26 mouse cellular contexts compared by ENCODE assay signal in genomic region chr17:56420022-56420421, GRCm38 (mm10).
"Had no signal": no experiment of that assay in that cellular context is flagged by ENCODE, and none has a peak within 500 bp of the region (broad histone marks: within the 10 kb centered on the region; RNA-seq: fewer than 3 reads in every experiment).

No protein-coding gene starts in this region.

- H3K27me3 ChIP-seq: heart, embryonic 13.5 days; heart, embryonic 15.5 days; hindbrain, embryonic 13.5 days; hindbrain, embryonic 15.5 days; kidney, embryonic 15.5 days; limb, embryonic 13.5 days; limb, embryonic 15.5 days had no signal

- ATAC-seq: hindbrain, postnatal 0 days; intestine, embryonic 16.5 days; liver, embryonic 12.5 days had no signal

- H3K9me3 ChIP-seq: heart, embryonic 13.5 days; heart, embryonic 15.5 days; hindbrain, embryonic 13.5 days; hindbrain, embryonic 15.5 days; kidney, embryonic 15.5 days; limb, embryonic 13.5 days; limb, embryonic 15.5 days; liver, embryonic 12.5 days had no signal

- H3K4me1 ChIP-seq: hindbrain, embryonic 15.5 days had no signal

- H3K9ac ChIP-seq: heart, embryonic 13.5 days; heart, embryonic 15.5 days; hindbrain, embryonic 13.5 days; hindbrain, embryonic 15.5 days; kidney, embryonic 15.5 days; limb, embryonic 13.5 days; limb, embryonic 15.5 days; liver, embryonic 12.5 days had no signal

- H3K27ac ChIP-seq: heart, adult 2 months; heart, embryonic 13.5 days; heart, embryonic 15.5 days; hindbrain, embryonic 13.5 days; hindbrain, embryonic 15.5 days; hindbrain, postnatal 0 days; kidney, embryonic 15.5 days; kidney, postnatal 0 days; limb, embryonic 13.5 days; limb, embryonic 15.5 days; liver, embryonic 12.5 days had no signal

- H3K4me3 ChIP-seq: heart, adult 2 months; heart, embryonic 13.5 days; heart, embryonic 15.5 days; hindbrain, embryonic 13.5 days; hindbrain, embryonic 15.5 days; kidney, embryonic 15.5 days; limb, embryonic 13.5 days; limb, embryonic 15.5 days; liver, embryonic 12.5 days had no signal

- DNase-seq: gastrocnemius, postnatal 14 days; gastrocnemius, postnatal 36 days; heart, adult 11 months; heart, adult 2 months; heart, postnatal 14 days; heart, postnatal 36 days; kidney, adult 11 months; kidney, adult 2 months; kidney, adult 9 months; kidney, postnatal 14 days; kidney, postnatal 36 days; layer of hippocampus, adult 9-11 months; layer of hippocampus, postnatal 36 days; left cerebral cortex, postnatal 4 days had no signal

- H3K4me2 ChIP-seq: heart, embryonic 11.5 days; heart, embryonic 13.5 days; heart, embryonic 15.5 days; hindbrain, embryonic 13.5 days; hindbrain, embryonic 15.5 days; kidney, embryonic 15.5 days; limb, embryonic 13.5 days; limb, embryonic 15.5 days; liver, embryonic 12.5 days had no signal
